Mouse (Mus musculus): ENCODE measurements around the gene Grb14. TPM values are rescaled to one million over a fixed set of nuclear protein-coding genes. Genes with fewer than 3 reads are reported as not detected.

The Grb14 gene
- total and polyA plus RNA-seq, 3 experiments, result not detected

GRCm38 (mm10) chr2:64973125-64973524 is 51.7 kb downstream of the Grb14 start:
- no peak overlapping the region for H3K4me3 ChIP-seq (ENCODE audit: control insufficient read depth in 1 of 2, insufficient read depth in 1 of 2, low read depth in 2 of 2, low read length in 2 of 2)
- H3K27me3 ChIP-seq (ENCODE audit: control insufficient read depth in 1 of 2, insufficient read depth in 2 of 2, low read length in 2 of 2), result no peaks in the 10 kb centered on the region; a peak in 1 of 4 replicates
- no peak overlapping the region for H3K9ac ChIP-seq (ENCODE audit: control insufficient read depth, low read depth, low read length, poor library complexity, severe bottlenecking)
- H3K27ac ChIP-seq (ENCODE audit: control insufficient read depth, low read depth, low read length), result no peak overlapping the region
- H3K36me3 ChIP-seq (ENCODE audit: control insufficient read depth in 1 of 2, insufficient read depth in 2 of 2, low read length in 2 of 2), result no peaks in the 10 kb centered on the region
- DNase-seq (ENCODE audit: low read depth, low spot score), result no peak
- TF ChIP-seq SIN3A (IDR thresholded peaks at IDR 0.05; ENCODE audit: low read length), result no peak
- no peak for TF ChIP-seq SMC3 (IDR thresholded peaks at IDR 0.05; ENCODE audit: low read depth, low read length)
- no peak for TF ChIP-seq ZNF384 (IDR thresholded peaks at IDR 0.05; ENCODE audit: low read depth, low read length)
- TF ChIP-seq KAT2A (conservative IDR thresholded peaks at IDR 0.05; ENCODE audit: low read depth, low read length), result no peak
- TF ChIP-seq HCFC1 (IDR thresholded peaks at IDR 0.05; ENCODE audit: low read depth, low read length), result no peak
- TF ChIP-seq MAZ (IDR thresholded peaks at IDR 0.05; ENCODE audit: low read depth, low read length), result no peak
- no peak for TF ChIP-seq MAFK (IDR thresholded peaks at IDR 0.05; ENCODE audit: borderline replicate concordance, low read depth, low read length)
- TF ChIP-seq ZMIZ1 (IDR thresholded peaks at IDR 0.05; ENCODE audit: low read depth, low read length), result no peak
- no peak for TF ChIP-seq TBP (IDR thresholded peaks at IDR 0.05; ENCODE audit: low read depth, low read length)
- no peak for TF ChIP-seq CHD2 (IDR thresholded peaks at IDR 0.05; ENCODE audit: low read length)
- TF ChIP-seq E2F4 (IDR thresholded peaks at IDR 0.05; ENCODE audit: borderline replicate concordance, low read depth, low read length), result no peak
- no peak for TF ChIP-seq MYC (IDR thresholded peaks at IDR 0.05; ENCODE audit: low read depth, low read length)
- TF ChIP-seq UBTF (IDR thresholded peaks at IDR 0.05; ENCODE audit: borderline replicate concordance, insufficient read depth, low read depth, low read length), result no peak
- no peaks in the 10 kb centered on the region for H3K4me1 ChIP-seq (ENCODE audit: control insufficient read depth in 1 of 2, insufficient read depth in 2 of 2, low read length in 2 of 2)
- no peaks in the 10 kb centered on the region for H3K79me2 ChIP-seq (ENCODE audit: control insufficient read depth, insufficient read depth, low read length, poor library complexity)
- no peaks in the 10 kb centered on the region for H3K9me3 ChIP-seq (replicated peaks; ENCODE audit: insufficient read depth, low read length)

- Histone ChIP-seq H3K79me2 (ENCODE audit: control insufficient read depth, insufficient read depth, low read length, poor library complexity) (no peaks in the 10 kb centered on the region), H3K27me3 (ENCODE audit: control insufficient read depth in 1 of 2, insufficient read depth in 2 of 2, low read length in 2 of 2) (no peaks in the 10 kb centered on the region; a peak in 1 of 4 replicates), H3K27ac (ENCODE audit: control insufficient read depth, low read depth, low read length) (no peak overlapping the region), H3K9ac (ENCODE audit: control insufficient read depth, low read depth, low read length, poor library complexity, severe bottlenecking) (no peak overlapping the region), H3K4me3 (ENCODE audit: control insufficient read depth in 1 of 2, insufficient read depth in 1 of 2, low read depth in 2 of 2, low read length in 2 of 2) (no peak overlapping the region), H3K9me3 (replicated peaks; ENCODE audit: insufficient read depth, low read length) (no peaks in the 10 kb centered on the region), H3K36me3 (ENCODE audit: control insufficient read depth in 1 of 2, insufficient read depth in 2 of 2, low read length in 2 of 2) (no peaks in the 10 kb centered on the region), H3K4me1 (ENCODE audit: control insufficient read depth in 1 of 2, insufficient read depth in 2 of 2, low read length in 2 of 2) (no peaks in the 10 kb centered on the region)
- TF ChIP-seq CTCF (IDR thresholded peaks at IDR 0.05 in 2 of 3, conservative IDR thresholded peaks at IDR 0.05 in 1 of 3; ENCODE audit: control insufficient read depth in 1 of 3, insufficient read depth in 1 of 3, low read depth in 2 of 3, low read length in 3 of 3, poor library complexity in 1 of 3, severe bottlenecking in 1 of 3), result no peak
- TF ChIP-seq KAT2A (conservative IDR thresholded peaks at IDR 0.05; ENCODE audit: low read depth, low read length), result no peak
- no peak for TF ChIP-seq HCFC1 (IDR thresholded peaks at IDR 0.05; ENCODE audit: low read depth, low read length)
- no peak for TF ChIP-seq MXI1 (IDR thresholded peaks at IDR 0.05; ENCODE audit: low read depth, low read length)
- no peak for TF ChIP-seq E2F4 (IDR thresholded peaks at IDR 0.05; ENCODE audit: borderline replicate concordance, low read depth, low read length)
- no peak for TF ChIP-seq ZKSCAN1 (IDR thresholded peaks at IDR 0.05; ENCODE audit: low read depth, low read length)
- no peak for TF ChIP-seq MYB (IDR thresholded peaks at IDR 0.05; ENCODE audit: low read depth, low read length)
- no peak for TF ChIP-seq BHLHE40 (IDR thresholded peaks at IDR 0.05; ENCODE audit: borderline replicate concordance, low read depth, low read length)
- TF ChIP-seq TCF12 (IDR thresholded peaks at IDR 0.05; ENCODE audit: low read depth, low read length), result no peak
- no peak for DNase-seq (ENCODE audit: low read depth, low spot score)
Measured at GRCm38 (mm10) chr2:64971828-64972227, 53.0 kb downstream of the Grb14 start.

Data from MEL (cell line).